Mouse (Mus musculus): ENCODE data around the gene Smug1.

Gene Smug1

GRCm38 (mm10) chr15:103146627-103147421, 20.1 kb downstream of the Smug1 start:
- in situ Hi-C loops (cut with MboI; ENCODE audit: low sequenced_read_pairs): no loop called here

GRCm38 (mm10) chr15:103145635-103146299, 21.1 kb downstream of the Smug1 start:
- in situ Hi-C loops (cut with MboI; ENCODE audit: low sequenced_read_pairs): no loop called here

GRCm38 (mm10) chr15:103144176-103144575, 22.7 kb downstream of the Smug1 start:
- in situ Hi-C loops (cut with MboI; ENCODE audit: low sequenced_read_pairs): no loop called here

- in situ Hi-C loops (cut with MboI; ENCODE audit: low sequenced_read_pairs): no loop called here
Observed at GRCm38 (mm10) chr15:103135431-103135947, 31.4 kb downstream of the Smug1 start.

GRCm38 (mm10) chr15:103134277-103135086, 32.4 kb downstream of the Smug1 start:
- in situ Hi-C loops (cut with MboI; ENCODE audit: low sequenced_read_pairs): no loop called here

- in situ Hi-C loops (cut with MboI; ENCODE audit: low sequenced_read_pairs): no loop called here
Observed at GRCm38 (mm10) chr15:103133761-103134160, 33.1 kb downstream of the Smug1 start.

GRCm38 (mm10) chr15:103130729-103131128, 36.2 kb downstream of the Smug1 start:
- in situ Hi-C loops (cut with MboI; ENCODE audit: low sequenced_read_pairs): no loop called here

GRCm38 (mm10) chr15:103129289-103129688, 37.6 kb downstream of the Smug1 start:
- in situ Hi-C loops (cut with MboI; ENCODE audit: low sequenced_read_pairs): no loop called here

- in situ Hi-C loops (cut with MboI; ENCODE audit: low sequenced_read_pairs): no loop called here
Observed at GRCm38 (mm10) chr15:103128056-103128833, 38.6 kb downstream of the Smug1 start.

GRCm38 (mm10) chr15:103125982-103126381, 40.9 kb downstream of the Smug1 start:
- in situ Hi-C loops (cut with MboI; ENCODE audit: low sequenced_read_pairs): no loop called here

- in situ Hi-C loops (cut with MboI; ENCODE audit: low sequenced_read_pairs): no loop called here
Observed at GRCm38 (mm10) chr15:103124254-103124653, 42.6 kb downstream of the Smug1 start.

- in situ Hi-C loops (cut with MboI; ENCODE audit: low sequenced_read_pairs): no loop called here
Observed at GRCm38 (mm10) chr15:103123343-103123742, 43.5 kb downstream of the Smug1 start.

- in situ Hi-C loops (cut with MboI; ENCODE audit: low sequenced_read_pairs): no loop called here
Observed at GRCm38 (mm10) chr15:103122372-103122771, 44.5 kb downstream of the Smug1 start.

- in situ Hi-C loops (cut with MboI; ENCODE audit: low sequenced_read_pairs): no loop called here
Observed at GRCm38 (mm10) chr15:103121416-103121815, 45.5 kb downstream of the Smug1 start.

- in situ Hi-C loops (cut with MboI; ENCODE audit: low sequenced_read_pairs): no loop called here
Observed at GRCm38 (mm10) chr15:103120594-103120993, 46.3 kb downstream of the Smug1 start.

- in situ Hi-C loops (cut with MboI; ENCODE audit: low sequenced_read_pairs): no loop called here
Observed at GRCm38 (mm10) chr15:103115726-103116125, 51.2 kb downstream of the Smug1 start.

- in situ Hi-C loops (cut with MboI; ENCODE audit: low sequenced_read_pairs): no loop called here
Observed at GRCm38 (mm10) chr15:103115256-103115655, 51.6 kb downstream of the Smug1 start.

- in situ Hi-C loops (cut with MboI; ENCODE audit: low sequenced_read_pairs): no loop called here
Observed at GRCm38 (mm10) chr15:103113077-103113476, 53.8 kb downstream of the Smug1 start.

- in situ Hi-C loops (cut with MboI; ENCODE audit: low sequenced_read_pairs): no loop called here
Observed at GRCm38 (mm10) chr15:103112309-103112708, 54.6 kb downstream of the Smug1 start.

GRCm38 (mm10) chr15:103109940-103110339, 57.0 kb downstream of the Smug1 start:
- in situ Hi-C loops (cut with MboI; ENCODE audit: low sequenced_read_pairs): no loop called here

Data from CH12F3 (cell line).